Mouse (Mus musculus): ENCODE data around the gene Prkra. TPM values are rescaled to one million over a fixed set of nuclear protein-coding genes. Genes with fewer than 3 reads are reported as not detected.

The Prkra gene
- total RNA-seq (2012; rRNA removed) = 5.6 and 8.4 TPM in 2 replicates
- 13.5 and 13.7 TPM in 2 replicates for total RNA-seq (2014; rRNA removed)
- 6.8 and 7.0 TPM in 2 replicates for polyA plus RNA-seq (2012; ENCODE audit: insufficient read length, low read depth)

- in situ Hi-C loops (cut with MboI; ENCODE audit: low pct_ligation_motif_present, low pct_unique_long_range_greater_than_20kb, low sequenced_read_pairs) (no loop called here), dilution Hi-C loops (cut with MboI; ENCODE audit: extremely low pct_ligation_motif_present, extremely low pct_unique_long_range_greater_than_20kb, low sequenced_read_pairs) (no loop called here)
- no peaks in the 10 kb centered on the region for H3K27me3 ChIP-seq (replicated peaks)
- no peak for TF ChIP-seq MAFK (IDR thresholded peaks at IDR 0.05; ENCODE audit: insufficient replicate concordance, low read length)
- TF ChIP-seq UBTF (IDR thresholded peaks at IDR 0.05; ENCODE audit: low read depth, low read length) = no peak
- no peak for TF ChIP-seq CTCF (conservative IDR thresholded peaks at IDR 0.05 in 1 of 2, IDR thresholded peaks at IDR 0.05 in 1 of 2; ENCODE audit: low read depth in 2 of 2, low read length in 2 of 2)
- no peak for TF ChIP-seq USF2 (conservative IDR thresholded peaks at IDR 0.05; ENCODE audit: low read depth, low read length)
- TF ChIP-seq ELF1 (IDR thresholded peaks at IDR 0.05; ENCODE audit: low read depth, low read length) = peak; percentile 51; the same call in 1 of the 2 replicates
- no peak for TF ChIP-seq MYC (IDR thresholded peaks at IDR 0.05; ENCODE audit: low read depth, low read length)
- no peak for TF ChIP-seq PAX5 (IDR thresholded peaks at IDR 0.05; ENCODE audit: low read length)
- no peak; the same call in none of the 2 replicates for TF ChIP-seq MXI1 (IDR thresholded peaks at IDR 0.05; ENCODE audit: low read depth, low read length)
- 0 out of 2 replicates have a peak, but pooled peaks have one; percentile 9 for TF ChIP-seq TCF12 (IDR thresholded peaks at IDR 0.05; ENCODE audit: low read depth, low read length)
- no peak for TF ChIP-seq SIN3A (IDR thresholded peaks at IDR 0.05; ENCODE audit: low read length)
- TF ChIP-seq E2F4 (IDR thresholded peaks at IDR 0.05; ENCODE audit: insufficient replicate concordance, low read depth, low read length) = no peak
- TF ChIP-seq POLR2A (IDR thresholded peaks at IDR 0.05; ENCODE audit: low read depth, low read length) = peak; percentile 37; the same call in 1 of the 2 replicates
- no peak for TF ChIP-seq CHD1 (IDR thresholded peaks at IDR 0.05; ENCODE audit: low read depth, low read length)
- TF ChIP-seq GABPA (IDR thresholded peaks at IDR 0.05; ENCODE audit: insufficient replicate concordance, low read depth, low read length) = no peak
- 0 out of 2 replicates have a peak, but pooled peaks have one; percentile 29 for TF ChIP-seq NELFE (IDR thresholded peaks at IDR 0.05; ENCODE audit: low read depth, low read length)
- TF ChIP-seq MAZ (IDR thresholded peaks at IDR 0.05; ENCODE audit: low read depth, low read length) = 0 out of 2 replicates have a peak, but pooled peaks have one; percentile 44
- no peak for TF ChIP-seq ETS1 (conservative IDR thresholded peaks at IDR 0.05; ENCODE audit: low read depth, low read length)
- no peak for TF ChIP-seq TBP (conservative IDR thresholded peaks at IDR 0.05; ENCODE audit: low read depth, low read length)
- no peak; the same call in 1 of the 2 replicates for TF ChIP-seq MAX (IDR thresholded peaks at IDR 0.05; ENCODE audit: low read length)
- TF ChIP-seq ZMIZ1 (IDR thresholded peaks at IDR 0.05; ENCODE audit: low read depth, low read length) = no peak
- no peak for TF ChIP-seq ZC3H11A (IDR thresholded peaks at IDR 0.05; ENCODE audit: low read depth, low read length)
- no peak for TF ChIP-seq ZKSCAN1 (IDR thresholded peaks at IDR 0.05; ENCODE audit: borderline replicate concordance, low read depth, low read length)
- no peak for TF ChIP-seq SMC3 (IDR thresholded peaks at IDR 0.05; ENCODE audit: low read depth, low read length)
- no peak for TF ChIP-seq CHD2 (IDR thresholded peaks at IDR 0.05; ENCODE audit: low read length)
- no peak; the same call in 1 of the 2 replicates for TF ChIP-seq NRF1 (IDR thresholded peaks at IDR 0.05; ENCODE audit: low read depth, low read length)
- TF ChIP-seq BHLHE40 (IDR thresholded peaks at IDR 0.05; ENCODE audit: low read depth, low read length) = no peak
- no peaks in the 10 kb centered on the region for H3K36me3 ChIP-seq (replicated peaks in 1 of 2; ENCODE audit: control insufficient read depth in 1 of 2, insufficient read depth in 1 of 2, low read length in 1 of 2)
- peak within 1 kb of the TSS; percentile 46 for H3K9ac ChIP-seq (ENCODE audit: insufficient read depth, low read depth)
- H3K9me3 ChIP-seq (replicated peaks; ENCODE audit: low read length) = no peaks in the 10 kb centered on the region
- peak within 1 kb of the TSS; percentile 84 for H3K4me2 ChIP-seq (ENCODE audit: insufficient read depth, low read depth, poor library complexity, severe bottlenecking)
- H3K4me3 ChIP-seq (replicated peaks in 1 of 3; ENCODE audit: low read depth in 2 of 3, low read length in 2 of 3, poor library complexity in 1 of 3) = peak within 1 kb of the TSS; percentile 54 to 86 (median 68)
- peaks cover 4 to 7% of the 10 kb centered on the region in 2 experiments; a peak in 3 of 4 replicates for H3K4me1 ChIP-seq (ENCODE audit: control insufficient read depth in 1 of 2, insufficient read depth in 2 of 2)
- peak; percentile 83 for DNase-seq (ENCODE audit: extremely low read depth)
- H3K79me2 ChIP-seq (replicated peaks; ENCODE audit: control insufficient read depth, extremely low read depth, insufficient read depth, poor library complexity, severe bottlenecking) = no peaks in the 10 kb centered on the region
- H3K27ac ChIP-seq (ENCODE audit: insufficient read depth, low read depth) = no peak within 1 kb of the TSS
Observed at GRCm38 (mm10) chr2:76647883-76648570, at the start of gene Prkra, which contains the start of gene Pjvk. Prkra (minus strand) TSS chr2:76648015. Pjvk (plus strand) TSS chr2:76648476.

Data from CH12.LX (cell line).